Mouse (Mus musculus) heart, postnatal 0 days (tissue): ENCODE results near the gene Copz2. TPM values are rescaled to one million over a fixed set of nuclear protein-coding genes. Genes with fewer than 3 reads are reported as not detected.
A peak's percentile ranks its signal among the peaks of the same experiment; 100 is the strongest.

Experiments used
- ATAC-seq: fragments of 200-750 bp; cut with Nextera tagmentation; 2 replicates; pipeline ENCODE4 v1.8.0; 2017; ENCODE audit warnings: low read depth, moderate number of reproducible peaks, moderate library complexity; ENCODE audit not compliant: insufficient read depth
- DNase-seq: peaks from one replicate; pipeline ENCODE4 v3.0.0-alpha.2; 2016; ENCODE audit warnings: low spot score
- H3K27ac ChIP-seq: fragments of 300-500 bp; sonication (generic); 2 replicates; pipeline ENCODE4 v1.5.1; 2014; ENCODE audit warnings: low read depth, mild to moderate bottlenecking
- H3K27me3 ChIP-seq: fragments of 300-500 bp; sonication (generic); 2 replicates; pipeline ENCODE4 v1.6.1; 2014; ENCODE audit warnings: low read length, mixed read lengths; ENCODE audit not compliant: control insufficient read depth, insufficient read depth
- H3K36me3 ChIP-seq: fragments of 300-500 bp; sonication (generic); replicated peaks from 2 replicates; pipeline ENCODE4 v1.6.1; 2014; ENCODE audit warnings: low read length, mixed read lengths; ENCODE audit not compliant: control insufficient read depth, insufficient read depth
- H3K4me1 ChIP-seq: fragments of 300-500 bp; sonication (generic); 2 replicates; pipeline ENCODE4 v1.6.1; 2014; ENCODE audit warnings: antibody characterized with exemption; ENCODE audit not compliant: control insufficient read depth, insufficient read depth
- H3K4me2 ChIP-seq: fragments of 300-500 bp; sonication (generic); 2 replicates; pipeline ENCODE4 v1.6.1; 2014; ENCODE audit warnings: low read depth, mild to moderate bottlenecking, low read length, moderate library complexity
- H3K4me3 ChIP-seq: fragments of 300-500 bp; sonication (generic); 2 replicates; pipeline ENCODE4 v1.5.1; 2014; ENCODE audit warnings: low read depth, low read length
- H3K9ac ChIP-seq: fragments of 300-500 bp; sonication (generic); replicated peaks from 2 replicates; pipeline ENCODE4 v1.6.1; 2014; ENCODE audit warnings: low read depth, low read length, mixed read lengths
- H3K9me3 ChIP-seq: fragments of 300-500 bp; sonication (generic); replicated peaks from 2 replicates; pipeline ENCODE4 v1.6.1; 2016; ENCODE audit warnings: low read length; ENCODE audit not compliant: control insufficient read depth
- CTCF ChIP-seq: IDR thresholded peaks from 2 replicates; pipeline ENCODE4 v1.5.1; 2016; ENCODE audit warnings: antibody characterized with exemption, control low read depth, low read depth
- EP300 ChIP-seq: IDR thresholded peaks from 2 replicates; pipeline ENCODE4 v1.6.1; 2016; ENCODE audit warnings: antibody characterized with exemption, low read depth
- WGBS: fragments of 180-500 bp; shearing (Covaris S2); extraction: QIAGEN DNeasy Blood & Tissue Kit; methylation state at CpG from one replicate; pipeline ENCODE4 v1.1.7; 2014; 5-methylcytosine and 5-hydroxymethylcytosine counted together
- polyA plus RNA-seq: library from polyadenylated mRNA; unstranded; fragments of >200 nt; fragmentation: Nextera tagmentation; extraction: Ambion mirVana; gene quantifications from 2 replicates; pipeline ENCODE4 v1.2.1, GENCODE M21; 2015
- total RNA-seq: library from RNA; depleted of rRNA; stranded (reverse); fragments of >200 nt; gene quantifications from 2 replicates; pipeline ENCODE4 v1.2.3, GENCODE M21; 2014; ENCODE audit warnings: low replicate concordance

The Copz2 gene
- total and polyA plus RNA-seq, 2 experiments from 2014 or later, result 54.7 to 119 TPM

GRCm38 (mm10) chr11:96899449-96900306 lies 50.0 kb downstream of the Copz2 start:
- WGBS, result 58% methylated on average over 13 of the region's 13 CpGs
- H3K4me3 ChIP-seq, result no peak overlapping the region
- H3K9ac ChIP-seq, result no peak overlapping the region
- no peak for DNase-seq
- no peaks in the 10 kb centered on the region for H3K27me3 ChIP-seq
- H3K9me3 ChIP-seq, result no peaks in the 10 kb centered on the region
- no peaks in the 10 kb centered on the region for H3K36me3 ChIP-seq
- H3K4me1 ChIP-seq, result no peaks in the 10 kb centered on the region; the same call in 1 of the 2 replicates
- no peak overlapping the region for H3K27ac ChIP-seq
- TF ChIP-seq EP300 (no peak), CTCF (no peak)
- no peak for ATAC-seq
- no peak overlapping the region for H3K4me2 ChIP-seq

- H3K36me3 ChIP-seq, result no peaks in the 10 kb centered on the region
- H3K4me3 ChIP-seq, result no peak overlapping the region
- no peaks in the 10 kb centered on the region for H3K27me3 ChIP-seq
- H3K9ac ChIP-seq, result no peak overlapping the region
- H3K27ac ChIP-seq, result no peak overlapping the region
- 52% methylated on average over 9 of the region's 9 CpGs for WGBS
- no peak for TF ChIP-seq EP300
- TF ChIP-seq CTCF, result no peak
- 0 out of 2 replicates have a peak, but pooled peaks cover 5% of the 10 kb centered on the region for H3K4me1 ChIP-seq
- DNase-seq, result no peak
- no peak overlapping the region for H3K4me2 ChIP-seq
- ATAC-seq, result no peak
- H3K9me3 ChIP-seq, result no peaks in the 10 kb centered on the region
Observed at GRCm38 (mm10) chr11:96901332-96901731, 51.7 kb downstream of the Copz2 start.

GRCm38 (mm10) chr11:96902639-96903635 lies 53.3 kb downstream of the Copz2 start:
- no peak for TF ChIP-seq EP300
- TF ChIP-seq CTCF, result no peak
- Histone ChIP-seq H3K9ac (no peak overlapping the region), H3K36me3 (peaks cover 8% of the 10 kb centered on the region), H3K27ac (no peak overlapping the region), H3K4me2 (no peak overlapping the region), H3K9me3 (no peaks in the 10 kb centered on the region), H3K4me3 (no peak overlapping the region), H3K27me3 (no peaks in the 10 kb centered on the region), H3K4me1 (peaks cover 10% of the 10 kb centered on the region; the same call in 1 of the 2 replicates)
- 0 out of 2 replicates have a peak, but pooled peaks have one; percentile 14 for ATAC-seq
- WGBS, result 45% methylated on average over 16 of the region's 16 CpGs
- DNase-seq, result no peak

- no peak overlapping the region for H3K27ac ChIP-seq
- DNase-seq (peak; percentile 62), ATAC-seq (peak; percentile 70)
- H3K4me3 ChIP-seq, result no peak overlapping the region
- H3K36me3 ChIP-seq, result peaks cover 27% of the 10 kb centered on the region
- no peak overlapping the region for H3K9ac ChIP-seq
- TF ChIP-seq EP300 (0 out of 2 replicates have a peak, but pooled peaks have one; percentile 19), CTCF (no peak)
- 21% methylated on average over 15 of the region's 15 CpGs for WGBS
- H3K27me3 ChIP-seq, result no peaks in the 10 kb centered on the region
- no peak overlapping the region for H3K4me2 ChIP-seq
- H3K4me1 ChIP-seq, result peaks cover 10% of the 10 kb centered on the region; the same call in 1 of the 2 replicates
- no peaks in the 10 kb centered on the region for H3K9me3 ChIP-seq
Observed at GRCm38 (mm10) chr11:96906431-96907161, 56.9 kb downstream of the Copz2 start.

GRCm38 (mm10) chr11:96908594-96908993 lies 58.9 kb downstream of the Copz2 start:
- ATAC-seq, result no peak
- Histone ChIP-seq H3K4me1 (peaks cover 10% of the 10 kb centered on the region; the same call in 1 of the 2 replicates), H3K27me3 (no peaks in the 10 kb centered on the region), H3K9me3 (no peaks in the 10 kb centered on the region), H3K4me2 (no peak overlapping the region), H3K27ac (no peak overlapping the region), H3K36me3 (peaks cover 34% of the 10 kb centered on the region), H3K9ac (no peak overlapping the region), H3K4me3 (no peak overlapping the region)
- WGBS, result 90% methylated on average over 12 of the region's 12 CpGs
- TF ChIP-seq EP300 (no peak), CTCF (no peak)
- no peak for DNase-seq
